Mouse (Mus musculus) kidney, postnatal 36 days (tissue): Measurements from ENCODE around the gene Slc25a45.

Experiments used
- DNase-seq, 2 experiments: peaks; one replicate each; pipeline ENCODE4 v3.0.0; 2021 to 2022; ENCODE audit warnings: mixed read lengths in 2 of 2

Slc25a45 gene

DNA sequence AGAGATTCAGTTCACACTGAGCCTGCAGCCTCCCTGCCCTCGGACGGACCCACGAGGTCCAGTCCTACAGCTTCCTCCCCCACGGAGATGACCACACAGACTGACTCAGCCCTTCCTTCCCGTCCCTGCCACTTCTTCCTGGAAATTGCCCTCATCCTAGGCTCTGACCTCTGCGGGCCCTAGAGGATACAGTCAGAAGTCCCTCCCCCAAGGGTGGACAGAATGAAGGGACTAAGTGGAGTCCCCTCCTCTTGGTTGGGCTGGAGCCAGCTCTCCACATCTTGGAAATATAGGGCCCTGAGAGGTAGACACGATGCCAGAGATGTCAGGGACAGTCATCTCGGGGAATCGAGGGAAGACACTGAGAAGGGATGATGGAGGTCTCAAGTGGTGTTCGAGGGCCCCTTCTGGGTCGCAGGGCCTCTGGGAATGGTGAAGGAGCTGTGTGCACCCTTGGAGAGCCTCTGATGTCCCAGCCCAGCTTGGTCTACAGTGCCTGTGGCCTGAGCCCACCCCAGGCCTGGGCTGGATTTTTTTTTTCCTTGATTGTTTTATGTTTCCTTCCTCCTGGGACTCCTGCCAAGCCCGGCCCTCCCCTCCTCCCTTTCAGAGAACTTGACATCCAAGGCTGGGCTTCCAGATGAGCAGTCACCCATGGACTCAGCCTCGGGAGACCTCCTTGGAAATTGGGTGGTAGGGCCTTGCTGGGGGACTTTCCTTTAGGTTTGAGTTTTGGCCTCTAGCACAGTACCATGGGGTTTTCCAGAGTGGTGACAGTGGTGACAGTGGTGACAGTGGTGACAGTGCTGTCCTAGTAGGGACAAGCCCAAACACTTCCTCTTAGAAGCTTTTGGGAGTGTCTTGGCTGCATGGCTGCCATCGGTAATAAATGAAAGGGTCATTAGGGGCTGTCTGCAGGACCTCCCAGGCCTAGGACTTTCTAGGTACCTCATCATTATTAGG is 52.3 kb downstream of the Slc25a45 start:
- DNase-seq = peak; percentile 89 to 90

DNA sequence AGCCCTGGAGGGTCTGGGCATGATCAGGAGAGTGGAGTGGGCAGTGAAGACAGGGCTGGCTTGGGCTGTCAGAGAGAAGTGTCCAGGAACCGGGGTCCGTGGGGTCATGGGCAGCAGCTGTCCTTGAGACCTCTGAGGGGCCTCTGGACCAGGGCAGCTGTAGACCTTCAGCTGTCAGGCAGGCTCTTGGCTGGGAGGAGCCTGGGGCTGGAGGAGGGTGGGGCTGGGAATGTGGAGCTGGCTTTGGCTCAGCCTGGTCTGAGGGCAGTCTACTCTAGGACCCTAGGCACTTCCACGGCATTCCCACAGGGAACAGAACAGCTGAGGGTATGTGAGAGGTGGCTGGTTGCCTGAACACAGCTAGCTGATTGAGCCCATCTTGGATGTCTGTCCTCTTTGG is 57.7 kb downstream of the Slc25a45 start:
- DNase-seq = peak in 1 of 2 experiments; percentile 68
